Mouse (Mus musculus) neural tube, embryonic 11.5 days (tissue): ENCODE measurements around the gene Reln. TPM values are rescaled to one million over a fixed set of nuclear protein-coding genes. Genes with fewer than 3 reads are reported as not detected.

Experiments used
- ATAC-seq: fragments of 200-750 bp; cut with Nextera tagmentation; 2 replicates; pipeline ENCODE4 v1.8.0; 2017; ENCODE audit warnings: moderate number of reproducible peaks, mild to moderate bottlenecking, moderate TSS enrichment, moderate library complexity; ENCODE audit not compliant: insufficient read depth, low FRiP score, low TSS enrichment
- DNase-seq: peaks from one replicate; pipeline ENCODE4 v3.0.0-alpha.2; 2015; ENCODE audit warnings: low spot score
- H3K27ac ChIP-seq: fragments of 300-500 bp; sonication (generic); 2 replicates; pipeline ENCODE4 v1.5.1; 2014; ENCODE audit warnings: low read depth, mild to moderate bottlenecking, low read length
- H3K27me3 ChIP-seq: fragments of 300-500 bp; sonication (generic); 2 replicates; pipeline ENCODE4 v1.6.1; 2014; ENCODE audit warnings: mild to moderate bottlenecking, low read length, mixed read lengths; ENCODE audit not compliant: control insufficient read depth, insufficient read depth
- H3K36me3 ChIP-seq: fragments of 300-500 bp; sonication (generic); 2 replicates; pipeline ENCODE4 v1.6.1; 2014; ENCODE audit warnings: mild to moderate bottlenecking, low read length, moderate library complexity, mixed read lengths; ENCODE audit not compliant: control insufficient read depth, insufficient read depth
- H3K4me1 ChIP-seq: fragments of 300-500 bp; sonication (generic); 2 replicates; pipeline ENCODE4 v1.6.1; 2014; ENCODE audit warnings: low read length, mixed read lengths; ENCODE audit not compliant: control insufficient read depth, insufficient read depth
- H3K4me2 ChIP-seq: fragments of 300-500 bp; sonication (generic); 2 replicates; pipeline ENCODE4 v1.6.1; 2014; ENCODE audit warnings: low read depth, mild to moderate bottlenecking, moderate library complexity
- H3K4me3 ChIP-seq: fragments of 300-500 bp; sonication (generic); 2 replicates; pipeline ENCODE4 v1.5.1; 2014; ENCODE audit warnings: low read depth, low read length
- H3K9ac ChIP-seq: fragments of 300-500 bp; sonication (generic); 2 replicates; pipeline ENCODE4 v1.6.1; 2014; ENCODE audit warnings: mild to moderate bottlenecking, low read length
- H3K9me3 ChIP-seq: fragments of 300-500 bp; sonication (generic); 2 replicates; pipeline ENCODE4 v1.6.1; 2016; ENCODE audit warnings: low read length; ENCODE audit not compliant: control insufficient read depth
- WGBS: fragments of 180-500 bp; shearing (Covaris S2); extraction: QIAGEN DNeasy Blood & Tissue Kit; methylation state at CpG from one replicate; pipeline ENCODE4 v1.1.7; 2014; 5-methylcytosine and 5-hydroxymethylcytosine counted together
- polyA plus RNA-seq: library from polyadenylated mRNA; unstranded; fragments of >200 nt; fragmentation: Nextera tagmentation; extraction: Ambion mirVana; gene quantifications from 2 replicates; pipeline ENCODE4 v1.2.1, GENCODE M21; 2014

The Reln gene
- polyA plus RNA-seq: 18.8 and 21.0 TPM in 2 replicates

GRCm38 (mm10) chr5:22344556-22344975, at the start of gene Reln:
Gene Reln (minus strand): TSS chr5:22344702.
- H3K4me2 ChIP-seq: peak within 1 kb of the TSS; percentile 88
- ATAC-seq (peak; percentile 87), DNase-seq (peak; percentile 68)
- peak within 1 kb of the TSS; percentile 75 for H3K27ac ChIP-seq
- peak within 1 kb of the TSS; percentile 58 for H3K4me3 ChIP-seq
- H3K9ac ChIP-seq: peak within 1 kb of the TSS; percentile 73
- H3K9me3 ChIP-seq: no peaks in the 10 kb centered on the region
- 0% methylated on average over 34 of the region's 68 CpGs for WGBS
- no peaks in the 10 kb centered on the region for H3K36me3 ChIP-seq
- H3K4me1 ChIP-seq: no peaks in the 10 kb centered on the region; the same call in none of the 2 replicates
- H3K27me3 ChIP-seq: peaks cover 29% of the 10 kb centered on the region

DNA sequence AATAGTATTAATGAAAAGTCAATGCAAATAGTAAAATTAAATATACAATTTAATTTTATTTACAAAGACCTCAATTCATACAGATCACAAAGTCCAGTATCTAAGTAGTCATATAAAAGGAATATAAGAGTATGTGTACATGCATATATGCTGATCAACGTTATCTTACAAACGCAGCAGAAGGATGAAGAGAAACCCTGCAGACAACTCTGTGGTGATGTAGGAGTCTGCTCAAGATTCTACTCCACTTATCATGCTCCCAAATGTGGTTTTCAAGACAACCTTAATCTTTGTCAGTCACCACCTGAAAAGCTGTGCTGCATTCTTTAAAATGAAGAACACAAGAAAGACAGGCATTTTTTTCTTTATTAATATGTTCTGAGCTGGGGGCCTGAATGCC, 44.0 kb upstream of the Reln start:
- H3K4me3 ChIP-seq: no peak overlapping the region
- H3K9me3 ChIP-seq: no peaks in the 10 kb centered on the region
- DNase-seq: no peak
- H3K27ac ChIP-seq: no peak overlapping the region
- no peak overlapping the region for H3K4me2 ChIP-seq
- 94% methylated on average over 2 of the region's 2 CpGs for WGBS
- no peaks in the 10 kb centered on the region for H3K36me3 ChIP-seq
- no peak for ATAC-seq
- H3K27me3 ChIP-seq: no peaks in the 10 kb centered on the region
- H3K4me1 ChIP-seq: no peaks in the 10 kb centered on the region
- H3K9ac ChIP-seq: no peak overlapping the region

DNA sequence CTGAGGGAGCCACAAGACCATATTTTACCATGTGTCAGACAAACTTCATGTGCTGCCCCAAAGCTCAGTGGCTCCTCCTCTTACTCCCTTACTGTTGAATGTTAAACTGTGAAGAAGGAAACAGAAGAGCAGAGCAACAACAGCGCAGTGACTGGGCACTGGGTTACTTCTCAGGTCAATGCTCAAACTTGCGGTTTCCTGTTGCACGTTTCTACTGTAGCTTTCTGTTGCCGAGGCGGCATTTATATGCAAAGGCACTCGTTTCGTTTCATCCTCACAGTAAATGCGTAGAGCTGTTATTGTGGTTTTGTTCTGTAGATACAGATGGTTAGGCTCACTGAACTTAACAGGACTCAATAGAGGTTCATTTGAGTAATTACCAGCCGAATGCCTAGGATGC, 16.0 kb upstream of the Reln start:
- ATAC-seq (no peak), DNase-seq (no peak)
- no peaks in the 10 kb centered on the region for H3K36me3 ChIP-seq
- no peaks in the 10 kb centered on the region for H3K4me1 ChIP-seq
- WGBS: 47% methylated on average over 9 of the region's 9 CpGs
- H3K9me3 ChIP-seq: no peaks in the 10 kb centered on the region
- H3K4me3 ChIP-seq: no peak overlapping the region
- H3K27ac ChIP-seq: no peak overlapping the region
- no peak overlapping the region for H3K9ac ChIP-seq
- H3K27me3 ChIP-seq: no peaks in the 10 kb centered on the region
- no peak overlapping the region for H3K4me2 ChIP-seq

GRCm38 (mm10) chr5:22348412-22348811, 3.9 kb upstream of the Reln start:
- WGBS: 87% methylated on average over 3 of the region's 3 CpGs
- no peak overlapping the region for H3K4me3 ChIP-seq
- no peaks in the 10 kb centered on the region for H3K36me3 ChIP-seq
- no peaks in the 10 kb centered on the region; the same call in none of the 2 replicates for H3K4me1 ChIP-seq
- peaks cover 21% of the 10 kb centered on the region for H3K27me3 ChIP-seq
- no peaks in the 10 kb centered on the region for H3K9me3 ChIP-seq
- no peak overlapping the region for H3K4me2 ChIP-seq
- no peak overlapping the region for H3K9ac ChIP-seq
- no peak for DNase-seq
- no peak for ATAC-seq
- no peak overlapping the region for H3K27ac ChIP-seq

- Histone ChIP-seq H3K36me3 (no peaks in the 10 kb centered on the region), H3K27me3 (peaks cover 25% of the 10 kb centered on the region), H3K4me3 (no peak overlapping the region), H3K4me1 (no peaks in the 10 kb centered on the region; the same call in none of the 2 replicates), H3K9ac (no peak overlapping the region), H3K9me3 (no peaks in the 10 kb centered on the region), H3K27ac (no peak overlapping the region), H3K4me2 (no peak overlapping the region)
- ATAC-seq: no peak
- 80% methylated on average over 2 of the region's 2 CpGs for WGBS
- no peak for DNase-seq
These were observed 3.2 kb upstream of the Reln start for GRCm38 (mm10) chr5:22347732-22348131.

GRCm38 (mm10) chr5:22345894-22346635, 1.6 kb upstream of the Reln start:
- ATAC-seq: no peak
- Histone ChIP-seq H3K27me3 (peaks cover 29% of the 10 kb centered on the region), H3K4me1 (no peaks in the 10 kb centered on the region; the same call in none of the 2 replicates), H3K27ac (no peak overlapping the region), H3K36me3 (no peaks in the 10 kb centered on the region), H3K4me3 (no peak overlapping the region), H3K9ac (no peak overlapping the region), H3K9me3 (no peaks in the 10 kb centered on the region), H3K4me2 (no peak overlapping the region; the same call in 1 of the 2 replicates)
- peak; percentile 15 for DNase-seq
- 34% methylated on average over 14 of the region's 14 CpGs for WGBS

DNA sequence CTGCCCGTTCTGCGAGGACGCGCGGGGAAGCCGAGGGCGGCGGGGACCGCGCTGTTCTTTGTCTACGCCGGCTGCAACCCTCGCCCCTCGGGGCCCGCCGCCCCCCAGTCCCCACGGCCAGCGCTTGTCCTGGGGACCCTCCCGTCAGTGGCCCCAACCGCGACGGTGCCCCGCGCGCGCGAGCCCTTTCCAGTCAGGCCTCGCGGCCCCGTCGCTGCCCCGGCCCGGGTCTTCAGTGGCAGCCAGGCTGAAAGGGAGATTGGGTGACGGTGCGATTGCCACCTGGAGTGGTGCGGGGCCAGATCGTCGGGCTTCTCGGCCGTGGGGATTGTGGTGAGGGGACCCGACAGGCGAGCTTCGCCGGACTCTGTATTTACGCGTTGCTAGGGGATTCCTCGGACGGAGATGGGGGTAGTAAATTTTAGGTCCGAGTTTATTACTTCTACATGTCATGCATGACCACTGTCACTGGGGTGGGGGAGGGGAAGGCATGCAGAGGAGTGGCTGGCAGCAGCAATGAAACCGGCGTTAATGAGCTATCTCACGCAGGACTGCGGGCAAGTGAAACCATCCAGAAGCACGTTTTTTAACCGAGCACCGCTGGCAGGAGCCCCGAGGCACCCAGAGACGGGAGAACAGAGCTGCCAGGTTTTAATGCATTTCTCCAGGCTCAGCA, 612 bp upstream of the Reln start:
- under 1% methylated on average over 31 of the region's 58 CpGs for WGBS
- peaks cover 29% of the 10 kb centered on the region for H3K27me3 ChIP-seq

DNA sequence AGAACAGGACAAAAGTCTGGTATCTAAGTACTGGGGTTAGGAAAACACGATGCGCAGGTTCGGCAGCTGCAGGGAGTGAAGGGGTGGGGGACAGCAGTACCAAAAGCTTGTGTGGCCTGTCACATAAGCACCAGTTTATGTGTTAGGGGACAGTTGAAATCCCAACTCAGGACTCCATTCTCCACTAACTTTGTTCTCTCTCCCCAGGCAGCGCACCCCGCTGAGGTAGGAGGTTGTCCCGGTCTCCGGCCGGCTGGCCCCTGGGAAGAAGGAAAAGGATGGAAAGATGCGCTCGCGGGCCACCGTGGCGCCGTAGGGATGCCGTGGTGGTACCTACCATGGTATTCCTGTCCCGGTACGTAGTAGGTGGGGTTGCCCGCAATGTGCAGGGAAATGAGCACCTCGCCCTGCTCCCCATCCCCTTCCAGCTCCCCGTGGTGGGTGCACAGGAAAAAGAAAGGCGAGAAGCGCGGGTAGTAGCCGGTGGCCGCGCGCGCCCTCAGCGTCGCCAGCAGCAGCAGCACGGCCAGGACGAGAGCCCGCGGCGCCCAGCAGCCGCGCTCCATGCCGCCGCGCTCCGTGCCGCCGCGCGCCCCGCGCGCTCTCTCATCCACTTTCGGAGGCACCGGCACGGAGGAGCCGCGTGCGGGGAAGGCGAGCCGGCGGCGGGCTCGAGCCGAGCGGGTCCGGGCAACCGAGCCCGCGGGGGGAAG, 503 bp downstream of the Reln start:
- ATAC-seq (peak; percentile 58), DNase-seq (peak; percentile 64)
- Histone ChIP-seq H3K4me3 (peak overlapping the region; percentile 58), H3K9ac (peak overlapping the region; percentile 73), H3K27ac (no peak overlapping the region; the same call in 1 of the 2 replicates), H3K36me3 (no peaks in the 10 kb centered on the region), H3K9me3 (no peaks in the 10 kb centered on the region), H3K4me2 (peak overlapping the region; percentile 88), H3K27me3 (peaks cover 29% of the 10 kb centered on the region), H3K4me1 (no peaks in the 10 kb centered on the region; the same call in none of the 2 replicates)
- WGBS: under 1% methylated on average over 55 of the region's 65 CpGs

More for the DNA sequence above, 612 bp upstream of the Reln start:
- DNase-seq (peak; percentile 65), ATAC-seq (peak; percentile 72)
- H3K36me3 ChIP-seq: no peaks in the 10 kb centered on the region
- no peaks in the 10 kb centered on the region; the same call in none of the 2 replicates for H3K4me1 ChIP-seq
- H3K9ac ChIP-seq: peak overlapping the region; percentile 73
- peak overlapping the region; percentile 75 for H3K27ac ChIP-seq
- H3K4me2 ChIP-seq: peak overlapping the region; percentile 88
- H3K4me3 ChIP-seq: peak overlapping the region; percentile 58
- H3K9me3 ChIP-seq: no peaks in the 10 kb centered on the region
